Mouse (Mus musculus) spleen, adult 2 months (tissue): Measurements from ENCODE around the gene A530016L24Rik.

Source experiments
- CTCF ChIP-seq: fragments of 200-500 bp; IDR thresholded peaks from 2 replicates; pipeline ENCODE4 v1.5.1; 2011; ENCODE audit warnings: mild to moderate bottlenecking, inconsistent platforms; ENCODE audit not compliant: insufficient read depth, insufficient read length, insufficient replicate concordance; ENCODE audit errors: extremely low read depth
- POLR2A ChIP-seq: fragments of 200-500 bp; IDR thresholded peaks from 2 replicates; pipeline ENCODE4 v1.6.1; 2011; ENCODE audit warnings: low read depth, low read length, inconsistent platforms

DNA sequence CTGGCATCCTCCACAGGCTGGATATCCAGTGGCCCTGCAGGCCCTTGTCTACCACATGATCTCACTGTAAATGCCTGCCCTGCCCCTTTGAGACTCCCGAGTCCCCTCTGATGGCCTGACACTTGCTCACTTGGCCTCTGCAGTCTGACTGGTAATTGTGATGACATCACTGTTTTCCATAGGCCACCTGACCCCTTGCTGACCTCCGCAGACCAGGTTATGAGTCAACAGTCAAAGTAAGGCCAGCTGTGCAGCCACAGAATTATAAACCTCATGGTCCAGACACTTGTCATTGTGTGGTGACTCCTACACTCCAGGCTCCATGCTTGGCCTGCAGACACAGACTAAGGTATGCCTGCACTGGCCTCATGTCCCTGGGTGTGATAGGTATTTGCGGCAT is 18.7 kb downstream of the A530016L24Rik start:
- TF ChIP-seq POLR2A: no peak
- no peak for TF ChIP-seq CTCF
